Mouse (Mus musculus): ENCODE measurements around the gene Tenm4. TPM values are rescaled to one million over a fixed set of nuclear protein-coding genes. Genes with fewer than 3 reads are reported as not detected.
A peak's percentile ranks its signal among the peaks of the same experiment; 100 is the strongest.

Gene Tenm4
- polyA plus RNA-seq, 1 experiment from 2014 or later: 45.6 TPM

DNA sequence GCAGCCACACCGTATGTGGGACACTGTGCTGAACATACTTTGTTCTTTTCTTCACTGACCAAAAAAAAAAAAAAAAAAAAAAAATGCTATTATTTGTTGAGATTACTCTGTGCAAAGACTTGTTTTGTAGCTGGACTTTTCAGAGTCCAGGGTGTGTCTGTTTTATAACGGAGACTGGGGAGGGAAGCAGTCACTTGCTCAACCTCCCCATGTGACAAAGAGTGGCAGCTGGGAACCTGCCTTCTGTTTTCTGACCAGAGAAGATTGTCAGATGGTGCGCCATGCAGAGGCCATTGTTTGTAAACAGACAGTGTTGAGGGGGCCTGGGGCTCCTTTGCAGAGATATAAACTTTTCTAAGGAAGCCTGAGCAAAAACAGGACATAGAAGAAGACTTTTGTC is 17.0 kb upstream of the Tenm4 start:
- no peak overlapping the region for H3K4me2 ChIP-seq
- H3K4me1 ChIP-seq: peaks cover 11% of the 10 kb centered on the region
- H3K4me3 ChIP-seq: no peak overlapping the region
- WGBS: 96% methylated on average over 3 of the region's 3 CpGs
- no peaks in the 10 kb centered on the region for H3K9me3 ChIP-seq
- H3K27me3 ChIP-seq: no peaks in the 10 kb centered on the region
- H3K36me3 ChIP-seq: no peaks in the 10 kb centered on the region
- H3K9ac ChIP-seq: no peak overlapping the region
- H3K27ac ChIP-seq: no peak overlapping the region
- no peak for ATAC-seq (ENCODE audit: insufficient number of reproducible peaks, insufficient read depth, low FRiP score, low TSS enrichment, low read depth)

GRCm38 (mm10) chr7:96156481-96157255 is 14.4 kb upstream of the Tenm4 start:
- Histone ChIP-seq H3K27me3 (no peaks in the 10 kb centered on the region), H3K27ac (no peak overlapping the region), H3K9me3 (no peaks in the 10 kb centered on the region), H3K4me1 (peaks cover 11% of the 10 kb centered on the region), H3K4me3 (no peak overlapping the region), H3K4me2 (no peak overlapping the region), H3K36me3 (no peaks in the 10 kb centered on the region), H3K9ac (no peak overlapping the region)
- ATAC-seq (ENCODE audit: insufficient number of reproducible peaks, insufficient read depth, low FRiP score, low TSS enrichment, low read depth): no peak
- 76% methylated on average over 7 of the region's 7 CpGs for WGBS

DNA sequence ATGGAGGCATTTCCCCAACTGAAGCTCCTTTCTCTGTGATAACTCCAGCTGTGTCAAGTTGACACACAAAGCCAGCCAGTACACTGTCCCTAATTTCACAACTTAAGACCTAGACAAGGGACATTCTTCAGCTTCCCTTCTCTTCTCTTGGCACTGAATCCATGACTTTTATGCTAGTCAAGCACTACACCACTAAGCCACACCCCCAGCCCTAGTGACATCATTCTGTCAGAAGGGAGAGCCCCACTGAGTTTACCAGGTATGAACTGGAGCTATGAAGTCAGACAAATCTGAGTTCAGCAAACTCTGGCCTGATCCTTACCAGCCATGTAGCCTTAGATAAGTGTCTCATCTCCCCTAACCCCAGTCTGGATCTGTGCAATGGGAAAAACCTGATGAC is 6.9 kb upstream of the Tenm4 start:
- H3K9ac ChIP-seq: no peak overlapping the region
- no peaks in the 10 kb centered on the region for H3K27me3 ChIP-seq
- H3K9me3 ChIP-seq: no peaks in the 10 kb centered on the region
- no peak overlapping the region for H3K4me2 ChIP-seq
- no peaks in the 10 kb centered on the region for H3K36me3 ChIP-seq
- no peak overlapping the region for H3K4me3 ChIP-seq
- no peak overlapping the region for H3K27ac ChIP-seq
- H3K4me1 ChIP-seq: 0 out of 2 replicates have a peak, but pooled peaks cover 5% of the 10 kb centered on the region
- no peak for ATAC-seq (ENCODE audit: insufficient number of reproducible peaks, insufficient read depth, low FRiP score, low TSS enrichment, low read depth)

GRCm38 (mm10) chr7:96168921-96169320 is 2.1 kb upstream of the Tenm4 start:
- H3K27me3 ChIP-seq: no peaks in the 10 kb centered on the region
- H3K9ac ChIP-seq: no peak overlapping the region
- no peak overlapping the region for H3K4me2 ChIP-seq
- no peak overlapping the region for H3K27ac ChIP-seq
- no peaks in the 10 kb centered on the region for H3K9me3 ChIP-seq
- no peaks in the 10 kb centered on the region for H3K36me3 ChIP-seq
- H3K4me1 ChIP-seq: peaks cover 19% of the 10 kb centered on the region
- no peak overlapping the region for H3K4me3 ChIP-seq
- WGBS: 33% methylated on average over 3 of the region's 3 CpGs
- ATAC-seq (ENCODE audit: insufficient number of reproducible peaks, insufficient read depth, low FRiP score, low TSS enrichment, low read depth): 0 out of 2 replicates have a peak, but pooled peaks have one; percentile 40

DNA sequence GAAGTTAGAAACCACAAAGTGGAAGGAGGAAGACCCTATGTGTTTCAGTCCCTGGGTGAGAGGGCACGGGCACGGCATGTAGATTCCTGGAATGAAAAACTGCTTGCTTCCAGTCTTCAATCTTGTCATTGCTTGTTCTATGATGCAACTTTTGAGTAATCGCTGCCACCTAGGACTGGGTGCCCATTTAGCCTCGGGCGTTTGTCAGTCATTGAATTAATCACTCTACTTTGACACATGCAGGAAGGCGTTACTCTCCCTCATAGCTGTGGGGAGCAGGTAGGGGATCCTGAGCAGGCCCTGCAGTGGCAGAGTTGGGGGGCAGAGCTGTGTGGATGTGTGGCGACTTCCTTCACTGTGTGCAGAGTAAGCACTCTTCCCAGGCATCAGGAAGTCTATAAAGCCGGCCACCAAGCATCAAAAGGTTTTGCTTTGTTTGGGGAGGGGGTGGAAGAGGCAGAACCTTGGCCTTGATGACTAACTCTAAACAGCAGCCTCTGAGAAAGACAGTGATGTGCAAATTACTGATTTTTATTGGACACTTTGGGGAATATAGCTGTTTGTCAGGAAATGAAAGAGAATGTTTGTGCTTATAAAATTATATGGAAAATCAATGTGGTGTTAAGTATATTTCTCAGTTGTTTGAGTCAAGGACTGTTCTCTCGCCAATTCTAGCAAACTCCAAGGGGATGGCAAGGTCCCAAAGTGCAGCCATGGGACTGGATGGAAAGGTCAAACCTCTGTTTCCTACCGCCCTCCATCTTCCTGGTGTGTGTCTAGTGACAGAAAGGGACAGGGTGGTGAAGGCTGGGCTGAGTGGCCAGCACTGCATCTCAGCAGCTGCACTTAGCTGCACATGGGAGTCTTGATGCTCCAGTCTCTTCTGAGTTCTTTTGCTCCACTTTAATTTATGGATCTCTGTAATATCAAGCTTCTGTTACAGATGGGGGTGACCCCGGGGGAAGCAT is 834 bp downstream of the Tenm4 start:
- no peak overlapping the region for H3K9ac ChIP-seq
- H3K4me3 ChIP-seq: peak overlapping the region; percentile 0; the same call in 1 of the 2 replicates
- H3K27me3 ChIP-seq: no peaks in the 10 kb centered on the region
- 43% methylated on average over 11 of the region's 11 CpGs for WGBS
- H3K27ac ChIP-seq: no peak overlapping the region
- H3K9me3 ChIP-seq: no peaks in the 10 kb centered on the region
- H3K4me1 ChIP-seq: peaks cover 19% of the 10 kb centered on the region
- ATAC-seq (ENCODE audit: insufficient number of reproducible peaks, insufficient read depth, low FRiP score, low TSS enrichment, low read depth): no peak
- peak overlapping the region; percentile 46 for H3K4me2 ChIP-seq
- H3K36me3 ChIP-seq: no peaks in the 10 kb centered on the region

GRCm38 (mm10) chr7:96176781-96177180 is 5.7 kb downstream of the Tenm4 start:
- Histone ChIP-seq H3K36me3 (no peaks in the 10 kb centered on the region), H3K27me3 (no peaks in the 10 kb centered on the region), H3K9me3 (no peaks in the 10 kb centered on the region), H3K27ac (no peak overlapping the region), H3K4me3 (no peak overlapping the region), H3K4me1 (peaks cover 1% of the 10 kb centered on the region), H3K9ac (no peak overlapping the region), H3K4me2 (no peak overlapping the region)
- no peak for ATAC-seq (ENCODE audit: insufficient number of reproducible peaks, insufficient read depth, low FRiP score, low TSS enrichment, low read depth)
- WGBS: 85% methylated on average over 8 of the region's 8 CpGs

DNA sequence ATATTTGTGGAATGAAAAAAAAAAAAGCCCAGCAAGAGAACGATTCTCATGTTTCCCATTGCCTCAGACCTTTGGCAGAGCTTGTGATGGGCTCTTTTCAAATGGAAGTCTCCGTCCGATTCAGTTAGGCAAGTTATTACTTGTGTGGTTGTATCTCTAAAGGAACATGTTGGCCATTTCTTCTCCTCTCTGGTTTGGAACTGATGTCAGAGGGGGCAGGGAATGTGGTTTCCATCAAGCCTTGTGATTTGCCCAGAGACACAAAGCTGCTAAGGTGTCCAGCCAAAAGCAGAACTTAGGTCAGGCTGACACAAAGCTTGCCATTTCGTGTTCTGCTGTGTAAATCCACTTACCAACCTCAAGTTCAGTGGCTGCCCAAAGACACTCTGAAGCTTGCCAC is 10.7 kb downstream of the Tenm4 start:
- 53% methylated on average over 4 of the region's 4 CpGs for WGBS
- no peak overlapping the region for H3K27ac ChIP-seq
- H3K4me2 ChIP-seq: no peak overlapping the region
- H3K9me3 ChIP-seq: no peaks in the 10 kb centered on the region
- no peaks in the 10 kb centered on the region for H3K27me3 ChIP-seq
- no peaks in the 10 kb centered on the region for H3K4me1 ChIP-seq
- no peaks in the 10 kb centered on the region for H3K36me3 ChIP-seq
- ATAC-seq (ENCODE audit: insufficient number of reproducible peaks, insufficient read depth, low FRiP score, low TSS enrichment, low read depth): no peak
- no peak overlapping the region for H3K4me3 ChIP-seq
- no peak overlapping the region for H3K9ac ChIP-seq

DNA sequence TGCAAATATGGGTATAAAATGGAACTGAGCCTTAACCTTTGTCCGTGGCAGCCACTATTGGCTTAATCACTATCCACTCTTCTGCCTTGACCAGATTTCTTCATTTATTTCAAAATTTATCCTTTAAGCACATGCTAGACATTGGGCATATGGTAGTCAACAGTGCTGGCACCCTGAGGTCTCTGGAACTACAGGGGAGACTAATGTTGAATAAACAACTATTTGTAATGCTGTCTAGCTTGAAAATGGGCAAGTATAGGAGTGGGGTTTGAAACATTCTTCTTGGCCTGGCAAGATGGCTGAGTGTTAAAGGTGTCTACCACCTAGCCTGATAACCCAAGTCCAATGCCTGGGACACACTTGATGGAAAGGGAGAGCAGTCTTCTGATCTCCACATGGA is 12.1 kb downstream of the Tenm4 start:
- H3K27ac ChIP-seq: no peak overlapping the region
- H3K4me3 ChIP-seq: no peak overlapping the region
- H3K4me1 ChIP-seq: no peaks in the 10 kb centered on the region
- ATAC-seq (ENCODE audit: insufficient number of reproducible peaks, insufficient read depth, low FRiP score, low TSS enrichment, low read depth): no peak
- H3K27me3 ChIP-seq: no peaks in the 10 kb centered on the region
- H3K9me3 ChIP-seq: no peaks in the 10 kb centered on the region
- WGBS: 100% methylated on average over 1 of the region's 1 CpGs
- no peaks in the 10 kb centered on the region for H3K36me3 ChIP-seq
- H3K4me2 ChIP-seq: no peak overlapping the region
- H3K9ac ChIP-seq: no peak overlapping the region

DNA sequence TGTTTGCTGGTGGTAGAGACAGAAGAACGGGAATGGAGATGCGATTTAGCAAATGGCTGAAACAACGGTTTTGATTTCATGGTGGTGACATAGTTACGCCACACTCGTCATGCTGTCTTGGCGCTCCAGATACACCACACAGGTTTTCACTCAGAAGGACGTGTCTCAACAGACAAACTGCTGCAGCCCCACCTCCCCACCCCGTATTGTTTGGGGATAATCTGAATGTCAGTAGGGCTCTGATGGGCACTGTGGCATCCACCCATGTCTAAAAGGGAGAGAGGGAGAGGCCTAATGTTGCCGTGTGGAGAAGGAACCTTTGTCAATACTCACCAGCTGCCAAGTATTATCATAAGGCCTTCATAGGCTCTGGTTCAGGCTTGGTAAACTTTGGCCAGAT is 14.4 kb downstream of the Tenm4 start:
- Histone ChIP-seq H3K36me3 (no peaks in the 10 kb centered on the region), H3K4me1 (no peaks in the 10 kb centered on the region), H3K9ac (no peak overlapping the region), H3K4me2 (no peak overlapping the region), H3K27me3 (no peaks in the 10 kb centered on the region), H3K27ac (no peak overlapping the region), H3K9me3 (no peaks in the 10 kb centered on the region), H3K4me3 (no peak overlapping the region)
- whole genome bisulfite sequencing: 74% methylated on average over 9 of the region's 9 CpGs
- no peak for ATAC-seq (ENCODE audit: insufficient number of reproducible peaks, insufficient read depth, low FRiP score, low TSS enrichment, low read depth)

DNA sequence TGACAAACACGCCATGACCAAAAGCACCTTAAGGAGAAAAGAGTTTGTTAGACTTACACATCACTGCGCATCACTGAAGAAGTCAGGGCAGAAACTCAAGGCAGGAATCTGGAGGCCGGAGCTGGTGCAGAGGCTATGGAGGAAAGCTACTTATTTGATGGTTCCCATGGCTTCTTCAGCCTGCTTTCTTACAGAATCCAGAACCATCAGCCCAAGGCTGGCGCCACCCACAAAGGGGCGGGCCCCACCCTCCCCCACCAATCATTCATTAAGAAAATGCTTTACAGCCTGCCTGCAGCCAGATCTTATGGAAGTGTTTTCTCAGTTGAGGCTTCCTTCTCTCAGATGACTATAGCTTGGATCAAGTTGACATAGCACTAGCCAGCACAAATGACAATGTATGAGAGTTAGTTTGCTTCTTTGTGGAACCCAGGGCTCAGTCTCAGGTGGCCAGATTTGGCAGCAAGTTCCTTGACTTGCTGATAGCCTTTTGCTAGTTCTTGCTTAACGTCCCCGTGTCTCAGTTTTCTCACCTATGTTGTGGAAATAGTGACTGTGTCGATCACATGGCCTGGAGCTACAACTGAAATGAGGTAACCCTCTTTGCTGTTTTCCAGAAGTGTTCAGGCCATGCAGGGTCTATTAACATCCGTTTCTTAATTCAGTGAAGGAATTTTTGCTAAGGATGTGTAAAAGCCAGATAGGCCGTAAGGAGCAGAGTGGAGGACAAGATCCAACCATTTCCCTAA is 32.9 kb downstream of the Tenm4 start:
- 70% methylated on average over 10 of the region's 10 CpGs for WGBS
- H3K9me3 ChIP-seq: no peaks in the 10 kb centered on the region
- no peak overlapping the region for H3K4me3 ChIP-seq
- no peaks in the 10 kb centered on the region for H3K36me3 ChIP-seq
- ATAC-seq (ENCODE audit: insufficient number of reproducible peaks, insufficient read depth, low FRiP score, low TSS enrichment, low read depth): no peak
- 0 out of 2 replicates have a peak, but pooled peaks cover 8% of the 10 kb centered on the region for H3K27me3 ChIP-seq
- no peaks in the 10 kb centered on the region; the same call in 1 of the 2 replicates for H3K4me1 ChIP-seq
- H3K27ac ChIP-seq: no peak overlapping the region
- H3K9ac ChIP-seq: no peak overlapping the region
- H3K4me2 ChIP-seq: no peak overlapping the region

DNA sequence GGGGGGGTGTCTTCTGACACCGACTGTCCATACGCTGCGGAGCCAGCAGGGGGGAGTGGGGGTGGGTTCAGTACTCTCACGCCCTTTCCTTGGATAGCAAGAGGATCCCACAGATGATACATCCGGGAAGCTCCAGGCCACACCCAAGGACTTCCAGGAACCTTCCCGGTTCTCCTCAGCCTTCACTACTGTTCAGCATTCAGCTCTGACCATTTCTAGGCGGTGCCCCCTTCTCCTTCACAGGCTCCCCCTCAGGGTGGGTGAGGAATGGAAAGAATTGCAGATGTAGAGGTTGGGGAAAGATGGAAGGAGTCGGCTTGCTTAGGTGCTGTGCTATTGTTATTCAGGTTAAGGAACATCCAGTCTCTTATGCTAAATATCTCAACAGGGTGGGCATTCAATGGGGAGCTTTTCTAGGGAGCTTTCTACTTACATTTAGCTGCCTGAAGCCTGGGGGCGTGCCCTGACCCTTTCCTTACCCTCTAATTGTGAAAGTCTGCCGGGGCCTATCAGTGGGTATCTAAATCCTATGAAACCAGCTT is 33.8 kb downstream of the Tenm4 start:
- H3K9me3 ChIP-seq: no peaks in the 10 kb centered on the region
- H3K4me3 ChIP-seq: no peak overlapping the region
- 0 out of 2 replicates have a peak, but pooled peaks cover 8% of the 10 kb centered on the region for H3K27me3 ChIP-seq
- H3K9ac ChIP-seq: no peak overlapping the region
- H3K4me1 ChIP-seq: no peaks in the 10 kb centered on the region; the same call in none of the 2 replicates
- no peak for ATAC-seq (ENCODE audit: insufficient number of reproducible peaks, insufficient read depth, low FRiP score, low TSS enrichment, low read depth)
- whole genome bisulfite sequencing: 19% methylated on average over 10 of the region's 10 CpGs
- no peaks in the 10 kb centered on the region for H3K36me3 ChIP-seq
- no peak overlapping the region for H3K4me2 ChIP-seq
- no peak overlapping the region for H3K27ac ChIP-seq

Measured in embryonic facial prominence, embryonic 13.5 days (tissue).